Mouse (Mus musculus) forebrain, embryonic 16.5 days (tissue): ENCODE data around the gene Izumo1. TPM values are rescaled to one million over a fixed set of nuclear protein-coding genes. Genes with fewer than 3 reads are reported as not detected.

Source experiments
- ATAC-seq: fragments of 200-750 bp; cut with Nextera tagmentation; 2 replicates; pipeline ENCODE4 v1.8.0; 2017; ENCODE audit warnings: mild to moderate bottlenecking, moderate library complexity
- H3K27ac ChIP-seq: fragments of 300-500 bp; sonication (generic); 2 replicates; pipeline ENCODE4 v1.5.1; 2014; ENCODE audit warnings: low read length, control low read depth
- H3K27me3 ChIP-seq: fragments of 300-500 bp; sonication (generic); replicated peaks from 2 replicates; pipeline ENCODE4 v1.6.1; 2014; ENCODE audit warnings: low read length; ENCODE audit not compliant: control insufficient read depth, insufficient read depth
- H3K36me3 ChIP-seq: fragments of 300-500 bp; sonication (generic); 2 replicates; pipeline ENCODE4 v1.6.1; 2014; ENCODE audit not compliant: control insufficient read depth, insufficient read depth
- H3K4me1 ChIP-seq: fragments of 300-500 bp; sonication (generic); replicated peaks from 2 replicates; pipeline ENCODE4 v1.6.1; 2014; ENCODE audit warnings: low read length; ENCODE audit not compliant: control insufficient read depth, insufficient read depth
- H3K4me2 ChIP-seq: fragments of 300-500 bp; sonication (generic); 2 replicates; pipeline ENCODE4 v1.6.1; 2014; ENCODE audit warnings: mild to moderate bottlenecking, low read length, control low read depth
- H3K4me3 ChIP-seq: fragments of 300-500 bp; sonication (generic); replicated peaks from 2 replicates; pipeline ENCODE4 v1.5.1; 2014; ENCODE audit warnings: mild to moderate bottlenecking, low read length, control low read depth
- H3K9ac ChIP-seq: fragments of 300-500 bp; sonication (generic); replicated peaks from 2 replicates; pipeline ENCODE4 v1.6.1; 2014; ENCODE audit warnings: low read depth, low read length, control low read depth
- H3K9me3 ChIP-seq: fragments of 300-500 bp; sonication (generic); 2 replicates; pipeline ENCODE4 v1.6.1; 2016; ENCODE audit warnings: low read length; ENCODE audit not compliant: control insufficient read depth
- WGBS: fragments of 180-500 bp; shearing (Covaris S2); extraction: QIAGEN DNeasy Blood & Tissue Kit; methylation state at CpG from one replicate; pipeline ENCODE4 v1.1.7; 2014; 5-methylcytosine and 5-hydroxymethylcytosine counted together
- polyA plus RNA-seq: library from polyadenylated mRNA; unstranded; fragments of >200 nt; fragmentation: Nextera tagmentation; extraction: Ambion mirVana; gene quantifications from 2 replicates; pipeline ENCODE4 v1.2.1, GENCODE M21; 2015

Izumo1 gene
- polyA plus RNA-seq, 1 experiment from 2014 or later: not detected

DNA sequence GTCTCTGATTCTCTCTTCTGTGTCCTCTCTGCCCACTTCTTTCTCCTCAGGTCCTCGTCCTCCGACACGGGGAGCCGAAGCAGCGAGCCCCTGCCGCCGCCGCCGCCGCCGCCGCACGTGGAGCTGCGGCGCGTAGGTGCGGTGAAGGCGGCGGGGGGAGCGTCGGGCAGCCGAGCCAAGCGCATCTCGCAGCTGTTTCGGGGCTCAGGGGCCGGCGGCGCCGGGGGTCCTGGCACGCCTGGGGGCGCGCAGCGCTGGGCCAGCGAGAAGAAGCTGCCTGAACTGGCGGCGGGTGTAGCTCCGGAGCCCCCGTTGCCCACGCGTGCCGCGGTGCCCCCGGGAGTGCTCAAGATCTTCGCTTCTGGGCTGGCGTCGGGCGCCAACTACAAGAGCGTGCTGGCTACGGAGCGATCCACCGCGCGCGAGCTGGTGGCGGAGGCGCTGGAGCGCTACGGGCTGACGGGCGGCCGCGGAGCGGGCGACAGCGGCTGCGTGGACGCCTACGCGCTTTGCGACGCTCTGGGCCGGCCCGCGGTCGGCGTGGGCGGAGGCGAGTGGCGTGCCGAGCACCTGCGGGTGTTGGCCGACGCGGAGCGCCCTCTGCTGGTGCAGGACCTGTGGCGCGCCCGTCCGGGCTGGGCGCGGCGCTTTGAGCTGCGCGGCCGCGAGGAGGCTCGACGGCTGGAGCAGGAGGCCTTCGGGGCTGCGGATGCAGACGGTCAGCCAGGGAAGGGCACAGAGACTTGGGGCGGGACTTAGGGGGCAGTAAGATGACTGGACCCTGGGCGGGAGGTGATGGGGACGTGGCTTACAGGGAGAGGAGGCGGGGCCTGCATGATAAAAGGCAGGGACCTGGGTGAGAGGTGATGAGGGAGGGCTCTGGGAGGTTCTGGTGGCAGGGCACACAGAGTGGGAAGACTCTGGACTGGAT is 7.0 kb downstream of the Izumo1 start:
- Histone ChIP-seq H3K9ac (peak overlapping the region; percentile 84), H3K4me2 (peak overlapping the region; percentile 91), H3K36me3 (no peaks in the 10 kb centered on the region), H3K27me3 (no peaks in the 10 kb centered on the region; the same call in 1 of the 2 replicates), H3K27ac (peak overlapping the region; percentile 85), H3K4me3 (peak overlapping the region; percentile 61), H3K9me3 (no peaks in the 10 kb centered on the region), H3K4me1 (peaks cover 14% of the 10 kb centered on the region)
- WGBS: under 1% methylated on average over 105 of the region's 105 CpGs
- peak; percentile 84 for ATAC-seq

DNA sequence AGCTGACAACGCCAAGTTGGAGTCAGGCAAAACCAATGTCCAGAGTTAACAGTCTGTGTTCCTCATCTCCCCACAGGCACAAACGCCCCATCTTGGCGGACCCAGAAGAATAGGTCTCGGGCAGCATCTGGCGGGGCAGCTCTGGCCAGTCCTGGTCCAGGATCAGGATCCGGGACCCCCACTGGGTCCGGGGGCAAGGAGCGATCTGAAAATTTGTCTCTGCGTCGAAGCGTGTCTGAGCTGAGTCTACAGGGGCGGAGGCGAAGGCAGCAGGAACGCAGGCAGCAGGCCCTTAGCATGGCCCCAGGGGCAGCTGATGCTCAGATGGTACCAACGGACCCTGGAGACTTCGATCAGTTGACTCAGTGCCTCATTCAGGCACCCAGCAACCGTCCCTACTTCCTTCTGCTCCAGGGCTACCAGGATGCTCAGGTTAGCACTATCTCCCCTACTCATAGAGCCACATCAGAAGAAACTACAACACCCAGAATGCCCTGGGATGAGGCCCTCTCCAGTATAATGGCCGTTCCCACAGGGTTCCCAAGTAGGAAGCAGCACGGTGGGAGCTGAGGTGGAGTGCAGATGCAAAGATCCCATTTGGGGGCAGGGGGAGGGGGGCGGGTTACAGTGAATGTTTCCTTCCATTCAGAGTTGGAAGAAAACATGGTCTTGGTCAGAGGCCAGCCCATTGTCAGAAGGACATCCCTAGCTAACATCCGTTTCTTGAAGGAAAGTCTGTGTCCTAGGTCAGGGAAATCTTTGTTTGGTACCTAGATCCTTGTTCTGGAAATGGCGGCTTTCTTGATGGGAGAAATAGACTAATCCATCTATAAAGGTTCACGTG is 8.7 kb downstream of the Izumo1 start:
- Histone ChIP-seq H3K36me3 (no peaks in the 10 kb centered on the region), H3K4me2 (no peak overlapping the region), H3K9ac (no peak overlapping the region), H3K9me3 (no peaks in the 10 kb centered on the region), H3K4me1 (peaks cover 14% of the 10 kb centered on the region), H3K27me3 (no peaks in the 10 kb centered on the region; the same call in 1 of the 2 replicates), H3K27ac (no peak overlapping the region), H3K4me3 (no peak overlapping the region)
- 72% methylated on average over 23 of the region's 23 CpGs for WGBS
- ATAC-seq: no peak

DNA sequence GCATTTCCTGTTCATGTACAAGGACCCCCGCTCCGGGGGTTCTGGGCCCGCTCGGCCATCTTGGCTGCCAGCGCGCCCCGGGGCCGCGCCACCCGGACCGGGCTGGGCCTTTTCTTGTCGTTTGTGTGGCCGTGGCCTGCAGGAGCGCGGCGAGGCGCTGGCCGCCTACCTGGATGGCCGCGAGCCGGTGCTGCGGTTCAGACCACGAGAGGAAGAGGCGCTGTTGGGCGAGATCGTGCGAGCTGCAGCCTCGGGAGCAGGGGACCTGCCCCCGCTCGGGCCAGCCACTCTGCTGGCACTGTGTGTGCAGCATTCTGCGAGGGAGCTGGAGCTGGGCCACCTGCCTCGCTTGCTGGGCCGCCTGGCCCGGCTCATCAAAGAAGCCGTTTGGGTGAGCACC is 10.9 kb downstream of the Izumo1 start:
- Histone ChIP-seq H3K9me3 (no peaks in the 10 kb centered on the region), H3K27ac (no peak overlapping the region), H3K4me3 (peak overlapping the region; percentile 3; the same call in 1 of the 2 replicates), H3K4me2 (peak overlapping the region; percentile 43), H3K9ac (peak overlapping the region; percentile 49), H3K27me3 (no peaks in the 10 kb centered on the region; the same call in 1 of the 2 replicates), H3K4me1 (peaks cover 14% of the 10 kb centered on the region), H3K36me3 (no peaks in the 10 kb centered on the region; the same call in 1 of the 2 replicates)
- ATAC-seq: no peak
- 9% methylated on average over 35 of the region's 35 CpGs for WGBS

GRCm38 (mm10) chr7:45634946-45635681 is 13.5 kb downstream of the Izumo1 start:
- H3K4me2 ChIP-seq: no peak overlapping the region
- H3K4me3 ChIP-seq: no peak overlapping the region
- peaks cover 10% of the 10 kb centered on the region for H3K4me1 ChIP-seq
- no peak for ATAC-seq
- WGBS: 88% methylated on average over 11 of the region's 11 CpGs
- H3K27me3 ChIP-seq: no peaks in the 10 kb centered on the region; the same call in 1 of the 2 replicates
- H3K27ac ChIP-seq: no peak overlapping the region
- H3K36me3 ChIP-seq: no peaks in the 10 kb centered on the region; the same call in 1 of the 2 replicates
- H3K9ac ChIP-seq: no peak overlapping the region
- no peaks in the 10 kb centered on the region for H3K9me3 ChIP-seq

GRCm38 (mm10) chr7:45635711-45636688 is 14.4 kb downstream of the Izumo1 start:
- Histone ChIP-seq H3K9ac (no peak overlapping the region), H3K9me3 (no peaks in the 10 kb centered on the region), H3K4me3 (no peak overlapping the region), H3K27ac (no peak overlapping the region), H3K27me3 (no peaks in the 10 kb centered on the region; the same call in 1 of the 2 replicates), H3K4me1 (peaks cover 10% of the 10 kb centered on the region), H3K36me3 (no peaks in the 10 kb centered on the region; the same call in 1 of the 2 replicates), H3K4me2 (no peak overlapping the region)
- WGBS: 81% methylated on average over 15 of the region's 15 CpGs
- ATAC-seq: no peak

- no peak overlapping the region; the same call in 1 of the 2 replicates for H3K4me2 ChIP-seq
- no peaks in the 10 kb centered on the region for H3K9me3 ChIP-seq
- H3K36me3 ChIP-seq: no peaks in the 10 kb centered on the region; the same call in 1 of the 2 replicates
- H3K27me3 ChIP-seq: no peaks in the 10 kb centered on the region
- H3K27ac ChIP-seq: no peak overlapping the region
- no peak for ATAC-seq
- H3K9ac ChIP-seq: no peak overlapping the region
- peaks cover 17% of the 10 kb centered on the region for H3K4me1 ChIP-seq
- H3K4me3 ChIP-seq: no peak overlapping the region
- 96% methylated on average over 6 of the region's 6 CpGs for WGBS
Measured at GRCm38 (mm10) chr7:45637710-45638109, 16.1 kb downstream of the Izumo1 start.

GRCm38 (mm10) chr7:45638623-45639401 is 17.2 kb downstream of the Izumo1 start:
- peak overlapping the region; percentile 14; the same call in 1 of the 2 replicates for H3K9ac ChIP-seq
- peaks cover 22% of the 10 kb centered on the region for H3K4me1 ChIP-seq
- H3K27ac ChIP-seq: no peak overlapping the region
- peak; percentile 92 for ATAC-seq
- no peaks in the 10 kb centered on the region for H3K27me3 ChIP-seq
- peak overlapping the region; percentile 49 for H3K4me2 ChIP-seq
- no peaks in the 10 kb centered on the region; the same call in 1 of the 2 replicates for H3K36me3 ChIP-seq
- H3K9me3 ChIP-seq: no peaks in the 10 kb centered on the region
- H3K4me3 ChIP-seq: peak overlapping the region; percentile 34
- 20% methylated on average over 29 of the region's 29 CpGs for WGBS
